Mouse (Mus musculus): ENCODE results near the gene Wdr17.
"Not testable (repeated sequence)": the region's sequence is repeated elsewhere in the genome, so short reads cannot be mapped to it uniquely, and the experiment has no call there.

The Wdr17 gene

GRCm38 (mm10) chr8:54792699-54793061 is 94.3 kb downstream of the Wdr17 start:
- no peak for DNase-seq (ENCODE audit: low read depth in 2 of 2, low spot score in 2 of 2)

- DNase-seq (ENCODE audit: low read depth in 2 of 2, low spot score in 2 of 2), result no peak
These were observed 94.9 kb downstream of the Wdr17 start for GRCm38 (mm10) chr8:54791858-54792698.

GRCm38 (mm10) chr8:54780134-54780942 is 106.6 kb downstream of the Wdr17 start:
- no peak for DNase-seq (ENCODE audit: low read depth in 2 of 2, low spot score in 2 of 2)

DNA sequence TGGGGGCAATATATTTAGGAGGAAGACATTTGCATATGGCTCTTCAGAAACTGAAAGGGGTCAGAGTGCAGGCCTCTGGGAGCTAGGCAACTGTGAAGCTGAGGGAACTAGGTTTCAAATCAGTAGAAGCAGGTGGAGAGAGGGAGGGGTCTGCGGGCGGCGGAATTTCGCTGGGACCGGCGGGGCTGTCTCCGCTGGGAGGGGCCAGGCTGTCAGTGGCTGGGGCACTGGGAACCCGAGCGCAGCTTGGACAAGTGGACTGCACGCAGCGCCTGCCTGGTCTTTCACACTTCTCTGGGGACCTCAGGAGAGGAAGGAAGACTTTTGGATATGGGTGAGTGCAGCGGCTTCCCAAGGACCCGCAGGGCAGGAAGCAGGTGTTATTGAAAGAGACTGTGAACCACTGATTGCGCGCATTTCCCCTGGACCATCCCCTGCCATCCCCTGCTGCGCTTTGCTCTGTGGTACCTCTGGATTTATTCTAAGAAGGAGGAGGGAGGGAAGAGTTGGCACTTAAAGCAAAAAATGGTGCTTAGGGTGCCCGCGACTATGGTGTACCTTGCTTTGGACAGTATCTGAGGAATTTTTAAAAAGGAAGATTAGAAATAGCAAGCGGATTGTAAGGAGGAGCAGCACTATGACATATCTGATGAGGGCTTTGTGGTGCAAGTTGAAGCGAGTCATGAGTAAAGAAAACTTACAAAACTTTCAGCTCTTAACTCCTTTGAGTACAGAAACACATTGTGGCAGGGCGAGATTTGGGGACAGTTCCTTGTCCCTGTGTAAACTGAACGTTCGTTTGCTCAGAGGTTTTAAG is 107.5 kb downstream of the Wdr17 start:
- DNase-seq (ENCODE audit: low read depth in 2 of 2, low spot score in 2 of 2), result no peak

GRCm38 (mm10) chr8:54777012-54777411 is 110.0 kb downstream of the Wdr17 start:
- no peak for DNase-seq (ENCODE audit: low read depth in 2 of 2, low spot score in 2 of 2)

- DNase-seq (ENCODE audit: low read depth in 2 of 2, low spot score in 2 of 2), result no peak
These were observed 110.7 kb downstream of the Wdr17 start for GRCm38 (mm10) chr8:54776241-54776640.

GRCm38 (mm10) chr8:54757646-54758045 is 129.3 kb downstream of the Wdr17 start:
- DNase-seq (ENCODE audit: low read depth in 2 of 2, low spot score in 2 of 2), result no peak

GRCm38 (mm10) chr8:54736660-54737312 is 150.2 kb downstream of the Wdr17 start:
- DNase-seq (ENCODE audit: low read depth in 2 of 2, low spot score in 2 of 2), result no peak

GRCm38 (mm10) chr8:54724668-54725035 is 162.3 kb downstream of the Wdr17 start:
- DNase-seq (ENCODE audit: low read depth in 2 of 2, low spot score in 2 of 2), result no peak

DNA sequence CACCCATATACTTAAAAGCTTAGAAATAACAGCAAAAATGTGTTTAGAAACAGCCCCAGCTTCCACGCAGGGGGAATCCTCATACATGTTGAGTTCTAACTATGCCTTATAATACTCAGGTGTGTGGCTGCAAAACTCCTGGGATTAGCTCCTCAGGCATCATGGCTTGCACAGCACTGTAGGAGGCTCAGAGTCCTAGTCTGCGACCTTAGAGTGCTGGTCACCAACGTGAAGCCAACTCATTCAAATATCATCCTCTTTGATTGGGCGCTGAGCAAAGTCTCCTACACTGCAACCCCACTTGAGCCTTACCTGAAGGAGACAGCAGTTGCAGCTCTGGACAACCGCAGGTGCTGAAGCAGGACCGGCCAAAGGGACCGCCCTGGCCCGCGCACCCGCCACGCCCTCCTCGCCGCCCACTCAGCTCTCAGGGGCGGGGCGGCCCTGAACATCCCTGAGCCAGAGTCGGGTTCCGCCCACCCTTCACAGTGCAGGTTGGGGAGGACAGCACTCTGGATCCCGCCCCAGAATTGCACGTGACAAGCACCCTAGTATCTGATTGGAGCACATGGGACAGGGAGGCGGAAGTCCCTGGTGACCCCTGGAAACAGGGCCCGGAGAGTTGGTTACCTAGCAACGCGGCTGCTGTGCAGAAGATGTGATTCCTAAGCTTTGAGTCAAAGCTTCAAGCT is 162.9 kb downstream of the Wdr17 start:
- DNase-seq (ENCODE audit: low read depth in 2 of 2, low spot score in 2 of 2), result no peak

- DNase-seq (ENCODE audit: low read depth in 2 of 2, low spot score in 2 of 2), result no peak
These were observed 168.5 kb downstream of the Wdr17 start for GRCm38 (mm10) chr8:54718515-54718914.

DNA sequence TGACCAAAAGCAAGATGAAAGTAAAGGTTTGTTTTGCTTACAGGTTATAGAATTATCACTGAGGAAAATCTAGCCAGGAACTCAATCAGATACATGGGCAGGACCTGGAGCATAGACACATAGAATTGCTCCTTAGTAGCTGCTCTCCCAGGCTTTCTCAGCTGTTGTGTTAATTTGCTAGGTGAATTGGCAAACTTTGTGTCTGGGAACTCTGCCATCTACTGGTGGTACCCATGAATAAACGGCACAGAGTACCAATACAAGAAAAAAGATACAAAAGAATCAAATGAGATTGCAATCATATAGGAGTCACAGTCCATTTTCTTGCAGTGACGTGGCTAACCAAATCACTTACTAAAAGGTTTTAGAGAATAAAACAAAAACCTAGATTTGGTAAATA is 181.2 kb downstream of the Wdr17 start:
- DNase-seq (ENCODE audit: low read depth in 2 of 2, low spot score in 2 of 2), result no peak

GRCm38 (mm10) chr8:54671806-54672205 is 215.2 kb downstream of the Wdr17 start:
- no peak for DNase-seq (ENCODE audit: low read depth in 2 of 2, low spot score in 2 of 2)

DNA sequence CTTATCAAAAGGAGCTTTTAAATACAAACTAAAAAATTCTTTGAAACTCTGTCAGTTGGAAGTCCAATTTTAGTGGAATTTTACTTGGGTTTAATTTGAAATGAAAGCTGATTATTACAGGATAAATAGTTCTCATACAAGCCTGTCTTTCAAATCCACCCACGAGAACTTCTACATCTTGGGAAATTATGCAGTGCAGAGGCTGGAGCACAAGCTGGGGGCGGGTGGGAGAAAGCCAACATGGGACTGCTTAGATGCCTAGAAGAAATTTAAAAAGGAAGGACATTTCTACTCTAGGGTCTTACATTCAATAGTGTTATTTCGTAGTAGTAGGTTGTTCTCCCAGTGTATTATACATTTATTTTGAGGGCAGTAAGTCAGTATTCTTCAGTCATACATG is 219.2 kb downstream of the Wdr17 start:
- no peak for DNase-seq (ENCODE audit: low read depth in 2 of 2, low spot score in 2 of 2)

DNA sequence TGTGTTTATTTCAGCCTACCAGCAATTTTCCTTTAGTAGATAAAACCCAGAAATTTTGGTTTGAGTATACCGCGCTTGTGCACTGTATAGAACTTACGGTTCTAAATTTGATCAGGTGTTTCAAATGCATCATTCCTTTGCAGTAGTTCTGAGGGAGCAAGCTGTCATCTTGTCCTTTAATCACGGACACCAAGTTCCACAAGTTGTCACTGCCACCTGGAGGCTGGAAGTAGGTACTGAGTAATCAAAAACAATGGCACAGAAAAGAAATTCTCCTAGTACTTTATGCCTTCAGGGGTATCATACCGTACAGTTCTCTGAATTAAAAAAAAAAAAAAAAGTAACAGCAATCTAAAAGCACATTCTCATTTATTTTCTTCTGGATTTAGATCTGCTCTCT is 226.3 kb downstream of the Wdr17 start:
- no peak for DNase-seq (ENCODE audit: low read depth in 2 of 2, low spot score in 2 of 2)

DNA sequence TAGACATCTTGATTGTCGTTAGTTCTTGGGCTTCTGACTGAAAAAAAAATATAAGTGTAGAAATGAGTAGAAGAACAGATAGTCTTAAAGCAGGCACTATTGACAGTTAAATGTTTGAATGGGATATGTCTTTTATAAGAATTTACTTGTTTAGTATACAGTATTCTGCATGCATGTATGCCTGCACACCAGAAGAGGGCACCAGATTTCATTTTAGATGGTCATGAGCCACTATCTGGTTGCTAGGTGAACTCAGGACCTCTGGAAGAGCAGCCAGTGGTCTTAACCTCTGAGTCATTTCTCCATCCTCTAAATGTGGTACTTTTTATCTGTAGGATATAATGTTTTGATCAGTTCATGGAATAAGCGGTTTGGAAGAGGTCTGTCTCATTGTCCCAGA is 227.3 kb downstream of the Wdr17 start:
- DNase-seq (ENCODE audit: low read depth in 2 of 2, low spot score in 2 of 2), result no peak

- no peak for DNase-seq (ENCODE audit: low read depth in 2 of 2, low spot score in 2 of 2)
These were observed 248.3 kb downstream of the Wdr17 start for GRCm38 (mm10) chr8:54638634-54639033.

DNA sequence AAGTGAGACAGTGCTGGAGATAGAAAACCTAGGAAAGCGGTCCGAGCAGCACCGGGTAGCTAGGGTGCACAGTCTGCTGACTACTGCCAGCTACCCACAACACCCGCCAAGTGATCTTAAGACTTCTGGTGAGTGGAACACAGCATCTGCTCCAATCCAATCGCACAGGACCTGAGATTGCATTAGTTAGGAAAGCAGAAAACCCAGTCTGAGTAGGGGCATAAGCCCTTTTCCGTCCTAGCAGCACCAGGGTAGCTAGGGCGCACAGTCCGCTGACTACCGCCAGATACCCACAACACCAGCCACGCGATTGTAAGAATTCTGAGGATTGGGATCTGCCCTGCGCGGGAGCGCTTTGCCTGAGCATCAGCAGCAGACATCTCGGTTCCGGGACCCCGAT is 270.3 kb downstream of the Wdr17 start:
- DNase-seq (ENCODE audit: low read depth in 2 of 2, low spot score in 2 of 2), result not testable (repeated sequence)

- no peak for DNase-seq (ENCODE audit: low read depth in 2 of 2, low spot score in 2 of 2)
These were observed 276.7 kb downstream of the Wdr17 start for GRCm38 (mm10) chr8:54610238-54610637.

DNA sequence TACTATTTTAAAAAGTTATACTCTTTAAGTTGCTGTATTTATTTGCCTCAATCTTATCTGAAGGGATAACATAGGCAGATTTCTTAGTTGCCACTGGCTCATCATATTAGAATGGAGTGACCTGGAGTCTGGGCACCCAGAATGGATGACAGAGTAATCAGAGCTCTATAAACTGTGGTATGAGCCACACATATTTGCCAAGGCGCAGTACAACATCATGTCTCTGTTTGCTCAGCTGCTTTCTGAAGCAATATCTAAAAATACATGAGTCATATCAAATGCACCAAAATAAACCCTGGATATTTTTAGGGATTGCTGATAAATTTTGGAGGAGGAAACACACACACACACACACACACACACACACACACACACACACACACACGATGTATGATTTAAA is 277.6 kb downstream of the Wdr17 start:
- no peak for DNase-seq (ENCODE audit: low read depth in 2 of 2, low spot score in 2 of 2)

- no peak for DNase-seq (ENCODE audit: low read depth in 2 of 2, low spot score in 2 of 2)
These were observed 283.5 kb downstream of the Wdr17 start for GRCm38 (mm10) chr8:54603440-54603839.
